Mouse (Mus musculus) intestine, postnatal 0 days (tissue): ENCODE measurements at regions not wholly inside any gene's neighbourhood (a gene's known extent, or its start where the extent isn't known, plus 50 kb on each side); places are given as distances from the start of the nearest gene placed in this dataset.
A peak's percentile ranks its signal among the peaks of the same experiment; 100 is the strongest.

ENCODE experiments used
- ATAC-seq: fragments of 200-750 bp; cut with Nextera tagmentation; 2 replicates; pipeline ENCODE4 v1.8.0; 2017; ENCODE audit warnings: mild to moderate bottlenecking, moderate TSS enrichment, moderate library complexity
- H3K27ac ChIP-seq: fragments of 300-500 bp; sonication (generic); 2 replicates; pipeline ENCODE4 v1.5.1; 2014; ENCODE audit warnings: mild to moderate bottlenecking, low read depth, low read length, moderate library complexity
- H3K27me3 ChIP-seq: fragments of 300-500 bp; sonication (generic); replicated peaks from 2 replicates; pipeline ENCODE4 v1.6.1; 2014; ENCODE audit warnings: low read length, mixed read lengths; ENCODE audit not compliant: control insufficient read depth, insufficient read depth
- H3K36me3 ChIP-seq: fragments of 300-500 bp; sonication (generic); 2 replicates; pipeline ENCODE4 v1.6.1; 2014; ENCODE audit warnings: mild to moderate bottlenecking, moderate library complexity; ENCODE audit not compliant: control insufficient read depth, insufficient read depth
- H3K4me1 ChIP-seq: fragments of 300-500 bp; sonication (generic); replicated peaks from 2 replicates; pipeline ENCODE4 v1.6.1; 2014; ENCODE audit warnings: antibody characterized with exemption, low read length, mixed read lengths; ENCODE audit not compliant: control insufficient read depth, insufficient read depth
- H3K4me2 ChIP-seq: fragments of 300-500 bp; sonication (generic); replicated peaks from 2 replicates; pipeline ENCODE4 v1.6.1; 2014; ENCODE audit warnings: low read depth, mild to moderate bottlenecking, moderate library complexity
- H3K4me3 ChIP-seq: fragments of 300-500 bp; sonication (generic); 2 replicates; pipeline ENCODE4 v1.5.1; 2014; ENCODE audit warnings: low read depth, low read length
- H3K9ac ChIP-seq: fragments of 300-500 bp; sonication (generic); 2 replicates; pipeline ENCODE4 v1.6.1; 2014; ENCODE audit warnings: mild to moderate bottlenecking, low read depth, low read length
- H3K9me3 ChIP-seq: fragments of 300-500 bp; sonication (generic); 2 replicates; pipeline ENCODE4 v1.6.1; 2016; ENCODE audit warnings: mixed run types; ENCODE audit not compliant: control insufficient read depth
- CTCF ChIP-seq: sonication (generic); IDR thresholded peaks from 2 replicates; pipeline ENCODE4 v1.5.1; 2016; ENCODE audit warnings: low read depth, mild to moderate bottlenecking, control low read depth, antibody characterized with exemption, moderate library complexity
- WGBS: fragments of 180-500 bp; shearing (Covaris S2); extraction: QIAGEN DNeasy Blood & Tissue Kit; methylation state at CpG from one replicate; pipeline ENCODE4 v1.1.7; 2014; 5-methylcytosine and 5-hydroxymethylcytosine counted together

GRCm38 (mm10) chr10:119114653-119115052, 125.2 kb downstream of the Cand1 start:
- Histone ChIP-seq H3K27ac (no peak overlapping the region), H3K4me3 (no peak overlapping the region), H3K9me3 (no peaks in the 10 kb centered on the region), H3K4me1 (no peaks in the 10 kb centered on the region), H3K4me2 (peak overlapping the region; percentile 32), H3K27me3 (no peaks in the 10 kb centered on the region), H3K9ac (no peak overlapping the region), H3K36me3 (no peaks in the 10 kb centered on the region)
- TF ChIP-seq CTCF = no peak
- WGBS = 18% methylated on average over 10 of the region's 10 CpGs
- peak; percentile 94 for ATAC-seq

GRCm38 (mm10) chr10:119111886-119112285, 128.0 kb downstream of the Cand1 start:
- WGBS = 71% methylated on average over 2 of the region's 2 CpGs
- Histone ChIP-seq H3K4me3 (no peak overlapping the region), H3K27ac (no peak overlapping the region), H3K4me2 (no peak overlapping the region), H3K4me1 (no peaks in the 10 kb centered on the region), H3K9ac (no peak overlapping the region), H3K36me3 (no peaks in the 10 kb centered on the region), H3K27me3 (no peaks in the 10 kb centered on the region), H3K9me3 (no peaks in the 10 kb centered on the region)
- no peak for ATAC-seq
- no peak for TF ChIP-seq CTCF

GRCm38 (mm10) chr10:119111409-119111808, 128.4 kb downstream of the Cand1 start:
- H3K4me3 ChIP-seq = no peak overlapping the region
- no peak overlapping the region for H3K4me2 ChIP-seq
- TF ChIP-seq CTCF = no peak
- H3K36me3 ChIP-seq = no peaks in the 10 kb centered on the region
- H3K9ac ChIP-seq = no peak overlapping the region
- H3K27me3 ChIP-seq = no peaks in the 10 kb centered on the region
- no peaks in the 10 kb centered on the region for H3K4me1 ChIP-seq
- H3K27ac ChIP-seq = no peak overlapping the region
- no peaks in the 10 kb centered on the region for H3K9me3 ChIP-seq
- no peak for ATAC-seq
- WGBS = 68% methylated on average over 3 of the region's 3 CpGs

GRCm38 (mm10) chr10:119110614-119111013, 129.2 kb downstream of the Cand1 start:
- Histone ChIP-seq H3K4me1 (no peaks in the 10 kb centered on the region), H3K4me2 (no peak overlapping the region), H3K27me3 (no peaks in the 10 kb centered on the region), H3K27ac (no peak overlapping the region), H3K9me3 (no peaks in the 10 kb centered on the region), H3K9ac (no peak overlapping the region), H3K36me3 (no peaks in the 10 kb centered on the region), H3K4me3 (no peak overlapping the region)
- no peak for TF ChIP-seq CTCF
- WGBS = 67% methylated on average over 5 of the region's 5 CpGs
- ATAC-seq = no peak

- 57% methylated on average over 4 of the region's 4 CpGs for WGBS
- no peak for ATAC-seq
- H3K4me1 ChIP-seq = no peaks in the 10 kb centered on the region
- H3K4me3 ChIP-seq = no peak overlapping the region
- no peaks in the 10 kb centered on the region for H3K27me3 ChIP-seq
- H3K4me2 ChIP-seq = no peak overlapping the region
- H3K9me3 ChIP-seq = no peaks in the 10 kb centered on the region
- no peak for TF ChIP-seq CTCF
- no peak overlapping the region for H3K9ac ChIP-seq
- no peaks in the 10 kb centered on the region for H3K36me3 ChIP-seq
- no peak overlapping the region for H3K27ac ChIP-seq
Measured at GRCm38 (mm10) chr10:119109207-119109606, 130.6 kb downstream of the Cand1 start.

- ATAC-seq = no peak
- 82% methylated on average over 6 of the region's 6 CpGs for WGBS
- Histone ChIP-seq H3K4me3 (no peak overlapping the region), H3K4me1 (no peaks in the 10 kb centered on the region), H3K9me3 (no peaks in the 10 kb centered on the region), H3K27me3 (no peaks in the 10 kb centered on the region), H3K36me3 (no peaks in the 10 kb centered on the region), H3K9ac (no peak overlapping the region), H3K4me2 (no peak overlapping the region), H3K27ac (no peak overlapping the region)
- no peak for TF ChIP-seq CTCF
Measured at GRCm38 (mm10) chr10:119107728-119108127, 132.1 kb downstream of the Cand1 start.

- WGBS = 43% methylated on average over 3 of the region's 3 CpGs
- no peak overlapping the region for H3K27ac ChIP-seq
- H3K27me3 ChIP-seq = no peaks in the 10 kb centered on the region
- no peaks in the 10 kb centered on the region for H3K9me3 ChIP-seq
- H3K4me3 ChIP-seq = no peak overlapping the region
- TF ChIP-seq CTCF = no peak
- no peaks in the 10 kb centered on the region for H3K4me1 ChIP-seq
- H3K36me3 ChIP-seq = no peaks in the 10 kb centered on the region
- no peak overlapping the region for H3K9ac ChIP-seq
- no peak overlapping the region for H3K4me2 ChIP-seq
- ATAC-seq = no peak; the same call in 1 of the 2 replicates
Measured at GRCm38 (mm10) chr10:119106105-119106504, 133.8 kb downstream of the Cand1 start.
